Mouse (Mus musculus): Measurements from ENCODE around the gene Tpcn1. TPM values are rescaled to one million over a fixed set of nuclear protein-coding genes. Genes with fewer than 3 reads are reported as not detected.

Gene Tpcn1
- total RNA-seq, 2 experiments from 2014 or later: 31.6 to 34.2 TPM

DNA sequence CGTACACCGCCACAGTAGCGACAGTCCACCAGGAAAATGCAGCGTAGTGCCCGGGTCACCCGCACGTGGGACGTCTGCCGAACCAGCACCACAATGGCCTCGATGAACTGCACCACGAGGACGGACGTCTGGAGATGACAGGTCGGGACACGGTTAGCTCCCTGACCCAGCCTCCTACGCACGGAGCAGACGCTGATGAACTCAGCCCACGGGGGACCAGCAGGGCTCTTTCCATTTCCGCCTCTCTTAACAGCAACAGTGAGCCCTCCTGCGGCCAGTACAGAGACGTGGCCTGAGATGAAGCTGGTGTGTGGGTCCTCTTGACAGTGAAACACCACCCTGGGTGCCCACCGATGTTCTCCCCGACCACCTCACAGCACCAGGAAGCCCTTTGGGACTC is 32.6 kb downstream of the Tpcn1 start:
- DNase-seq: no peak

DNA sequence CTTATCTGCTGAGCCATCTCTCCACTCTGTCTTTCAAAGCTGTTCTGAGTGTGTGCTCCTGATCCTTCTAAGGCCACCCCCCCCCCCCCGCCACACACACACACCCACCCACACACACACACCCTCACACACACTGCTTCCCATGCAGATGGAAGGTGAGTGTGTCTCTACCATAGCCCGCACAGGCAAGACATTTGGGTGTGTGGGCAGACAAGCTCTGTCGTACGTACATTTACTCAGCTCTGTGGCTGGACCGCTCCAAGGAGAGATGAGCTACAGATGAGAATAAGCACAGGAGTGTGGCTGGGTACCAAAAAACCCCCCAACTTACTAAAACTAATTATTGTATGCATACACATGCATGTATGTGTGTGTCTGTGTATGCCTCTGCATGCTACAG is 37.8 kb downstream of the Tpcn1 start:
- DNase-seq: no peak

DNA sequence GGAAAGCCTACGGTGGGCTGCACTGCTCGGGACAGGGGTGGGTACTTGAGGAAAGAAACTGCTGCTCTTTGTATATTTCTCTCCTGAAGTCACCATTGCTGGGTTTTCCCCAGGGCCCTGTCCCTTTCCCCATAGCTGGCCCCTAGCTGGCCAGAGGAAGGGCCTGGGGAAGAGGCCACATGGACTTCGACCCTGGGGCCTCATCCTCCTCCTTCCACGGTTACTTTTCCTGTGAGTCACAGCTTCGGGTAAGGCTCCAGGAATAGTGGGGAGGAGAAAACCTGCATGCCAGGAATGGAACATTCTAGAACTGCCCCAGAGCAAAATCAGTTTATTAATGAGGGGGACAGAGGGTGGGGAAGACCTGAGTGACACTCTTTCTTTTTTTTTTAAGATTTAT is 38.3 kb downstream of the Tpcn1 start:
- DNase-seq: no peak

DNA sequence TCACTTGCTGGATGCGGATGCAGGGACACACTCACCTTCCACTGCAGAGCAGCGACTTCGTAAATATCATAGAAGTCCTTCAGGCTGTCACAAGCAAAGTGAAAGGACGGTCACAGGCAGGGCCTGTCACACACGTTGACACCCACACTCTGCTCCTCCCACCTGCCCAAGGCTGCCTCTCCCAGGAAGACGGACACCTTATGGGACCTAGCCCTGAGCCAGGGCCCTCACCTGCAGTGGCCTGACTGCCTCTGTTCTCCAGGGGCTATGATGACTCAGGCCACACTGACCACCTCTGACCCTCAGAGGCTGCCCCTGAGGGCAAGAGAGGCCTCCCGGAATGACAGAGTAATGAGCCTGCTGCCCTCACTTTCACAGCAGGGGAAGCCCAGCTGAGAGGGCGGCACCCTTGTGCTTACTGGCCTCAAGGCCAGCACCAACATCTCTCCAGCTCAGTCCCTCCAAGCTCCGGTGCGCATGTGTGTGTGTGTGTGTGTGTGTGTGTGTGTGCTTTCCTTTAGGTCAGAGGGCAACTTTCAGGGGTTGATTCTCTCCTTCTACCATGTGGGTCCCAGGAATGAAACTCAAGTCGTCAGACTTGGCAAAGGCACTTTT is 40.1 kb downstream of the Tpcn1 start:
- no peak for DNase-seq

DNA sequence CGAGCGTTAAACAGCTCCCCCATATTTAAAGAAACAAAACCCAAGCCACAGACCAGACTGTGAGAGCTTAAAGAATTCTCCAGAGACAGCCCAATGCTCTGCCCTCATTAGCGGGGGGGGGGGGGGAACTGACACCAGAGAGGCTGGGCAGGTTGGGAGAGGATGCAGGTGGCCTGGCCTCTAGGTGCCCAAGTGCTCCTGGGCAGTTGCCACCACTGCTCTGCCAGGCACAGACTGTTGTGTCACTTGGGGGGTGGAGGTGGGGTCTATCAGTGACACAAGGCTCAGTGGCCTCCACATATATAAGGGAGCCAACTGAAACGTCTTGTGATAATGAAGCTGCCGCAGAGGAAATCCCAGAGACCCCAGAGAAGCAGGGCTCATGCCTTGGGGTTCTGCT is 51.8 kb downstream of the Tpcn1 start:
- DNase-seq: no peak

DNA sequence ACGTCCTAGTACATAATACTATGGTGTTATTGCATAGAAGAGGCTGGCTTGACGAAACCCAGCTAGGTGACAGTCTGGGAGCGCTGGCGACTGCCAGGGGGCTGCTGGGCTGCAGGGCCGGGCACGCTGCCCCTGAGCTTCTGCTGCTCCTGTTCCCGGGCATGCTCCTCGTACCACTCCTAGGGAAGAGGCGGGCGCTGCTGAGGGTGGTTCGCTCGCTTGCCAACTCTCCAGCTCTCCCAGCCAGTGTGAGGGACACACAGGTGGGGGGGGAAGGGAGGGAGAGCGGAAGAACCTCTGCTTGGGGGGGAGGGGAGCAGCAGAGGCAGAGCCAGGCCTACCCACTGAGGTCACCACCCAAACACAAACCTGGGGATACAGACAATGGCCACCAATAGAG is 52.4 kb downstream of the Tpcn1 start:
- peak; percentile 46 for DNase-seq

DNA sequence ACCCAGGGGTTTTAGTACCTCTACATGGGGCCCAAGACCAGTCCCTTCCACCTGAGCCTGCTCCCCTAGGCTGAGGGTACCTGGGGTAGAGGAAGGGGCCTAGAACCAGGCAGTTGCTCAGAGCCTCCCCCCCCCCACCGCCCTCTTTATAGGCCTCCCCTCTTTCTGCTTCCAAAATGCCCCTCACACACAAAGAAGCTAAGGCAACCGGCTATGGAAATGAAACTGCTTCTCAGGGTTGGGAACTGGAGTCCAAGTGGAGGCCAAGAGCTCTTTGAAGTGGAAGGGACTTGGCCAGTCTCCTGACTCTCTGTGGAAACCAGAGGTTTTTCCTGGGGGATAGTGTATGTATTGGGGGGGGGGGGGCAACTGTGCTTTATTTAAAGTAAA is 53.8 kb downstream of the Tpcn1 start:
- no peak for DNase-seq

DNA sequence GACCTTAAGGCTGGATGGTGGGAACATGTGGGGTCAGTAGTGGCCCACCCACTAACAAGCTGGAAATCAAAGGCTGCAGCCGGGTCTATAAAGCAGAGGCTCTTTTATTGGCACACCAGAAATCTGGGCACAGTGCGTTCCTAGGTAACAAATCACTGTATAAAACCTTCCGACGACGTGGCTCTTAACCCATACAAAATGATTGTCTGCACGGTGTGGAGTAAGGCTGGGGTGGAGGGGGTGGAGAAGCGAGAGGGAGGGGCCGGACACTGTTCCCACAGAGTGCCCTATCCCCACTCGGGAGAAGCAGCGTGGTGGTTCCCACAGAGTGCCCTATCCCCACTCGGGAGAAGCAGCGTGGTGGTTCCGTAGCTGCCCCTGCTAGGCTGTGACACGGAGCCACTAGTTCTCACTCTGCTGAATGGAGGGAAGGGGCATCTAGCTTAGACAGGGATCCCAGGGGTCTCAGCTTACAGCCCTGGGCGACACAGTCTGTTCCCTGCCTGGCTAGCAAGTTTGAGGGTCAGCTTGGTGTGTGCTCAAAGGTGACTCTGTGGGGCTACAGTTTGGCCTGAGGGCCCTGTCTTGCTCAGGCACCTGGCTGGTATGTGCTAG is 54.3 kb downstream of the Tpcn1 start:
- no peak for DNase-seq

DNA sequence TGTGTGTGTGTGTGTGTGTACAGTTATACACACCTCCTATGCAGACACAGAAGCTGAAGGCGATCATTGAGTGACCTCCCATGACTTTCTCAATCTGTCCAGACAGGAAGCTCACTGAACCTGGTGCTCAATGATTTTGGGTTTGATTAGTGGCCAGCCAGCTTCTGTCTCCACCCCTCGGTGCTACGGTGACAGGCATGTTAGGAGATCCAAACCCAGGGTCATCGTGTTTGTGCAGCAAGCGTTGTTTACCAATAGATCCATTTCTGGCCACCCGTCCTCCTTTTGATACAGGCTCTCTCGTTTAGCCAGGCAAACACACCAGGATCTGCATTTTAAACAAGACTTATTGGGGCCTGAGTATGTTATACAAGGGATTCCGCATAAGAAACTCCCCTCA is 56.8 kb downstream of the Tpcn1 start:
- no peak for DNase-seq

DNA sequence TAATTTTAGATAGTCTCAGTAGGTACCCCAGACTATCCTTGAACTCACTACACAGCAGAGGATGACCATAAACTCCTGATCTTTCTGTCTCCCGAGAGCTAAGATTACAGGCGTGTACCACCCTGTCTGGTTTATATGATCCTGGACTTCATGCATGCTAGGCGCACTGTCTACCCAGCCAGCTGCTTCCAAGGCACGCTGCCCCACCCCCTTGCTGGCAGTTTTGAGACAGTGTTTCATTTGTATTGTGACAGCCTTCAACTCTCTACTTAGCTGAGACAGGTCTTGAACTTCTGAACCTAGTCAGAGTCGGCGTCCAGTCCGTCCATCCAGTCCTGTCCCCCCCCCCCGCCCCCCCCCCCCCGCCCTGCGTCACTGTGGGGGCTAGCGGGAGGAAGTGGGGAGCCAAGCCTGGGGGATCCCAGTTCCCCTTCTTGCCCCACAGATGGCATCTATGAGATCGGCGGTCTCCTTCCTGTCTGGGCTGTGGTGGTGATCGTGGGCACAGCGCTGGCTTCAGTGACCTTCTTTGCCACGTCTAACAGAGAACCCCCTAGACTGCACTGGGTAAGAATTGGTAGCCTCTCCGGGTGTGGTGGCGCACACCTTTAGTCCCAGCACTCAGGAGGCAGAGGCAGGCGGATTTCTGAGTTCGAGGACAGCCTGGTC is 61.0 kb downstream of the Tpcn1 start:
- no peak for DNase-seq

DNA sequence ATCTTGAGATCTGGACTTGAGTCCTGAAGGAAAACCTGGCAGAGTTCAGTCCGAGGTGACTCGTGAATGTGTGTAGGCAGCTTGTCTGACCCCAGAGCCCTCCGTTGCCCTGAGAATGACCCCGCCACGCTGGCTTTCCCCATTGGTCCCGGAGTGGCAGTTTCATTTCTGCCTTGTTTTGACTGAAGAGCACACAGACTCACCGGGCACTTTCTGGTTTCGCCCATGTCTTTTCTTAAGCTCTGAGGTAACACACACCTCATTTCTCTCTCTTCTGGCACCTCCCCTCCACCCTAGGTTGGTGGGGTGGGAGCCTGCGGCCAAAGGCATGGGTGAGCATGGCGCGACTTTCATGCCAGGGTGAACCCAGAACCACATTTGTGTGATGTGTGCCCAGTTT is 62.2 kb downstream of the Tpcn1 start:
- no peak for DNase-seq

DNA sequence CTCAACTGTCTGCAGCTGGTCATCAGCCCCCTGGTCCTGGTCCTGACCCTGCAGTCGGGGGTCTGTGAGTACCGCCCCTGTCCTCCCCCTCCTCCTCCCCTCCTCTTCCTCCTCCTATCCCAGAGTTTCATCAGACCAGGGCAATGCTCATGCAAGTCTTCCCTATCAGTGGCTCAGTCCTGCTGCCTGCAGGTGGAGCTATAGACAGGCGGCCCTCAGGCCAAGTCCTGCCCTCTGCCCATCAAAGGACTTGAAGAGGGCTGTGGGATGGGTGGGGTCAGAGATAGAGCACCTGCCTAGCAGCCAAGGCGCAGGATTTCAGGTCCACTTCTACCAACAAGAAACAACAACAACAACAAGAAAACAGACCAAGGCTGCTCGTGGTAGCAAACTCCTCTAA is 62.7 kb downstream of the Tpcn1 start:
- DNase-seq: no peak

DNA sequence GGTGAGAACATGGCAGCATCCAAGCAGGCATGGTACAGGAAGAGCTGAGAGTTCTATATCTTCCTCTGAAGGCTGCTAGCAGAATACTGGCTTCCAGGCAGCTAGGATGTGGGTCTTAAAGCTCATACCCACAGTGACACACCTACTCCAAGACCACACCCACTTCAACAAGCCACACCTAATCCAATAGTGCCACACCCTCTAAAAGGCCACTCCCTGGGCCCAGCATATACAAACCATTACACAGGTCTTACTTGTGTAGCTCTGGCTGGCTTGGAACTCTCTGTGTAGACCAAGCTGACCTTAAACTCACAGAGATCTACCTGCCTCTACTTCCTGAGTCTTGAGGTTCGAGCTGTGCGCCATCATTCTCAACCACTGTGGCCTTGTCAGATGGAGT is 63.7 kb downstream of the Tpcn1 start:
- no peak for DNase-seq

DNA sequence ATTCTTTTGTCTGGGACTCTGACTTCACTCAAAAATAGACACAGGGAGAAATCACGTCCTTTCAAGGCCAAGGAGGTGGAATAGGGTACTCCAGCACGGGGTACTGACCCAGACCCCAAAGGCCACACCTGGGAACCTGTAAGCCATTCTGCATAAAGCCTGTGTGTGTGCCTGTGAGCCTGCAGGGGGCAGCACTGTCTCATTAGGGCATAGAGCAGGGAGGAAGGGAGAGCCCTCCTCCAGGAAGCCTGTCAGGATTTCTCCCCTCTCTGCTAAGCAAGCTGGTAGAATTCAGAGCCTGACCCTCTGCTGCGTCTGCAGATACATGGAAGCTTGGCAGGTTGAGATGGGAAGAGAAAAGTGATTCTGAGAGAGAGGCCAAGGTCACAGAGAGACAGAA is 65.8 kb downstream of the Tpcn1 start:
- DNase-seq: peak; percentile 50

DNA sequence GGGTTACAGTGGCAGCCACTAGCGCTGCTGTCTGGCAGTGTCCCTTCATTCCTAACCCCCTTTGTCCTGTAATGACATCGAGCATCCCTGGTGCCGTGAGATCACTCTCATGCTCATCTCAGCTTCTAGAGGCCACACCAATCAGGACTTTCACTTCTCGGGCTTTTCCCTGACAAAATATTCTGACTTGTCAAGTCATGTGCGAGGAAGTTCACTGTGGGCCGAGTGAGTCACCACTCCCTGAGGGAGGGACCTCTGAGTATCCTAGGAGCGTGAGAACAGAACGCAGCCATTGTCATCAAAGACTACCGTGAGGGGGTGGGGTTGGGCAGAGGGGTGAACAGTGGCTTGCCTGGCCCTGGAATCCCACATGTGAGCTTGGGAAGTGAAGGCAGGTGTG is 70.9 kb downstream of the Tpcn1 start:
- peak; percentile 55 for DNase-seq

DNA sequence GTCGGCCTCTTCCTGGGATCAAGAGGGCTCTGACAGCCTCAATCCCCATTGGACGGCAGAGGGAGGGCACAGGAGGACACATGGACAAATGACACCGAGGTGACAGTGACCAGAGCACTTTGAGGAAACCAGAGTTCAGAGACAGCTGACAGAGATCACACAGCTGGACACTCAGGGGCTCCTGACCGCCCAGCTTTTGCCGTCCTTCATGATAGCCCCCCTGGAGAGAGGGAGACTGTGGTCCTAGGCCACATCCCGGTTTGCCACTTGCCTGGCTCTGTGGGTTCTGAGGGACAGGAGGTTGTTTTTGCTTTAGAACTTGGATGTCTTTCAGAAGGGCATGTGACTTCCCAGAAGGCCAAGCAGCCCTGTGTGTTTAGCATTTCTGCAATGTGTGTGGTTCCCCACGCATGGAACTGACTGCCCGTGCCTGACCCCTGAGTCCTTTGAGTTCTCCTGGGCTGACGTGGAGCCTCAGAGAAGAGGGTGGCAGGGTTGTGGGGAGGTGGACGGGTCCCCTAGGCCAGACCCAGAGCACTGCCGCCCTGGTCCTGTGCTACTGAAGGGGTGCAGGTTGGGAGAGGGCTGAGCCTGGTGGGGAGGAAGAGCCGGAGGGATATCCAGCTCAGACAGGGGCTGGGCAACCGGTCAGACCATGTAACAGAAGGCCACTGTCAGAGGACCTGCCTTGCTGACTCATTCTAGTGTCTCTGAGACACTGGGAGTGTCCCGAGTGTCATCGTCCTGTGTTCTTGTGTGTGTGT is 72.1 kb downstream of the Tpcn1 start:
- peak; percentile 33 for DNase-seq

DNA sequence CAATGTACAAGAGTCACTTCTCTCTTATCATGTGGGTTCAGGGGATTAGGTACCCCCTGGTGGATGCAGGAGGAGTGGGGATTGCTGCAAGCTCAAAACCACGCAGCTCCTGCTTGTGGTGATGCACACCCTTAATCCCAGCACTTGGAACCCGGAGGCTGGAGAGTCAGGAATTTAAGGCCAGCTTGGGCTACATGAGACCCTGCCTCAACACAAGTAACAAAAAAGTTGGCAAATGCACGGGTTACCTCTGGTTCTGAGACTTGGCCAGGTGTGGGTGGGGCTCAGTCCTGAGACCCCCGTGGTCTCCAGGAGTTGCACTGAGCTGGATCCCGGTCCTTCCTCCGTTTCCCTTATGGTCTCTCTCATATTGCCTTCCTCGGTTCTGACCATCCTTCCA is 73.0 kb downstream of the Tpcn1 start:
- DNase-seq: no peak

DNA sequence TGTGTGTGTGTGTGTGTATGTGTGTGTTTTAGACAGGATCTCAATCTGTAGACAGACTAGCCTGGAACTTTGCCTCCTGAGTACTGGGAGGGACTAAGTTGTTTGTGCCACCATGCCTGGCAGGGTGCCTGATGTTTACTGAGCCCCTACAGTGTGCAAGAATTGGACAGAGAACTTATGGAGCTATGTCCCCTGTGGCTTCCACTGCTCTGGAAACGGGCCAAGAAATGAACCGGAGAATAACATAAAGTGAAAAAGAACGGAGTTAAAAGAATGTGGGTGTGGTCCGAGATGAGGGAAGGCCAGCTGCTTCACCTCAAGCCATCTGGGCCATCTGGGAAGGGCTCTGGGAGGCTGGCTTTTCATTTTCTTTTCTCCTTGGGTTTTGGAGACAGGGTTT is 73.7 kb downstream of the Tpcn1 start:
- DNase-seq: peak; percentile 58

DNA sequence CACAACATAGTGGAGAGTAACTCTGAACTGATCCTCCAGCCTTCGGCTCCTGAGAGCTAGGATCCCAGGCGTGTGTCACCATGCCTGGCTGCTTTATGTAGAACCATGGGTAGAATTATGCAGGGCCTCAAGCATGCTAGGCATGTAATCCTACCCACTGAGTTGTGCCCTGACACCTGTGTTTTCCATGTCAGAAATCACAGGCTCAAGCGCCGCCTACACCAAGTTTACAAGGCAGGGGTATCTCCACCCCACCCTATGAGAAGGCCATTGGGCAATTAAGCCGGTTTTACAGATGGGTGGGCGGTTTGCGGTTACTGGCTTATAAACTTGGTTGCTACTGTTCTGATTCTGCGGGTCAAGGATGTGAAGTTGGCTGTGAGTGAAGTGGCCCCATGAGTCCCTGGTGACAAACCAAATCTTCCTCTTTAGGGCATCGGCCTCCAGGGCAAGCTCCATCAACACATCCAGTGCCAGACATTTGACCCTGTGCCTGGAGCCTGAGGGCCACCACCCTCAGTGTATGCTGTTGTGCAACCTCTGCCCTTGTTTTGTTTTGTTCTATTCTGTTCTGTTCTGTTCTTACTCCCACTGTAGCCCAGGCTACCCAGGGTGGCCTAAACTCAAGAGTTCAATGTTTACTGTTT is 74.3 kb downstream of the Tpcn1 start:
- no peak for DNase-seq

DNA sequence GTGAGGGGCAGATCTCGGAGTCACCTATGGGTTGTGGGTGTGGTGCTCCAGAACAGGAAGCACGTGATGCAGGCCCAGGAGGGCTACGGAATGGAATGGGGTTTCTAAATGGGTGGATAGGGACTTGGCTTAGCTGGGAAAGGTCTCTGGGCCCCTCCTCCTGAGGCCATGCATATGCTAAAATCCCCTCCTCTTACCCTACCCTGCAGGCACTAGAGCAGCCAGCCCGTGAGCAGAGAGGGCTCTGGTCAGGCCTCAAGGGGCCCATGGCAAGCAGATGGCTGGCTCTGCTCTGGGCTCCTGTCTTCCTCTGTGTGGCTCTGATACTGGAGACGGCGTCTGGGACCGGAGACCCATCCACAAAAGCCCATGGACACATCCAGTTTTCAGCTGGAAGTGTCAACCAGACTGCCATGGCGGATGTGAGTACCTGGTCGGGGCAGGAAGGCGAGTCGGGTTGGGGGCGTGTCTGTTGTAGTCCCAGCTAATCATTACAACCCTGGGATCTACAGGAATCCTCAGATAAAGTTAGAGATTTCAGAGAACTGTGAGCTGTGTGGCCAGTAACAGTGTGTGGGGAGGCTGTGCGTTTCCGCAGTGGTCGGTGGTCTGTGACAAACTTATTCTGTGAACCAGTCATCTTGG is 75.4 kb downstream of the Tpcn1 start:
- DNase-seq: no peak

DNA sequence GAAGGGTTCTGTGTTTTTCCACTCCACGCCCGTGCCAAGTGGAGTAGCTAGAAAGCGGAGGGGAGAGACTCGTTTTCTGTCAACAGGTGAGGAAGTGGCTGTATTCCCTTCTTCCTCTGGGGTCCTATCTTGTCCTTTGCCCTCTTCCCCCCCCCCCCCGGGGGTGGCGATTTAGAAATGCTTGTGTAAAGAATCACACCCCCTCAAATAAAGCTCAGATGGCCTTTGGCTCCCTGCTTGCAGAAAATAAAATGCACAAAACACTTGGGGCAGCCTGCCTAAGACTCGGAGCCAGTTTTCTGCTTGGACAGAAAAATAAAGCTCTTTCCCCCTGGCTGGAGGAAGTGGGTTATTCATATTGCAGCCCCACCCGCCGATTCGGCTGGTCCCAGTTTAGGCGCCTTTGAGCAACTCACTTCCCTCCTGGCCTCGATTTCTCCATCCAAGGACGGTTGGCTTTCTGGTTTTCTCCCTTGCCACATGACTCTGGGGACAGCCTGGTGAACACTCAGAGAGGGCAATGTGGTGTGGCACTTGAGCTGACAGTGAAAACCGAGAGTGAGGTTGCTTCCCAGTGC is 76.7 kb downstream of the Tpcn1 start:
- DNase-seq: peak; percentile 34

DNA sequence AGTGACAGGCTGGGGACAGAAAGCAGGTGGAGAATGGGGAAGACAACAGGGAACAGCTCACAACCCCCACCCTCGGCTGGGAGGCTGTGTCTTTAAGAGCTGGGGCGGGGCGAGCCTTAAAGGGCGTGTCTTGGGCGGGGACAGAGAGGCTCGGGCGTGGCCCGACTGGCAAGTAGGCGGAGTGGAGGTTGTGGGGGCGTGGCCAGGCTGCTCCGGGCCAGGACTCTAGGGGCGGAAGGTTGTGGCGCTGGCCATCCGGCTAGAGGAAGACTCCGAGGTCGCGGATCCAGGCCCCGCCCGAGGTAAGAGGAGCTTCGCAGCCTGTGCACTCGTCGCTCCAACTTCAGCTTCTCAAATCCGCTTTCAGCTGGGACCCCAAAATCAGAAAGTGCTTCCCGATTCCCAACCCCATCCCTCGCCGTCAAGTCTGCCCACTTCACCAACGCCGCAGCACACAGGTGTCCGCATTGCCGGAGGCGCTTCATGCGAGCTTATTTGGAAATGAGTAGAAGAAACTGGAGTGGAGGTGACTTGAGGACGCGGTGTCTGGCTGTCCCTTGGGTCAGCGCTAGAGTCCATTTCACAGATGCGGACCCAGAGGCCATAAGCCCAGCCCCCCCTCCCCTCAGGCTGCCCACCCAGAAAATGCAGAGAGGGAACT is 77.4 kb downstream of the Tpcn1 start, which contains the start of gene Slc8b1:
Gene Slc8b1, plus strand, starts transcription at position 187 of the 661 bp plus-strand sequence.
- DNase-seq: peak; percentile 98

Measured in heart, postnatal 4 days (tissue).